Mouse (Mus musculus): Measurements from ENCODE around the gene Hoxc9. TPM values are rescaled to one million over a fixed set of nuclear protein-coding genes. Genes with fewer than 3 reads are reported as not detected.

Hoxc9 gene
- polyA plus RNA-seq, 1 experiment from 2014 or later = 7.4 TPM

DNA sequence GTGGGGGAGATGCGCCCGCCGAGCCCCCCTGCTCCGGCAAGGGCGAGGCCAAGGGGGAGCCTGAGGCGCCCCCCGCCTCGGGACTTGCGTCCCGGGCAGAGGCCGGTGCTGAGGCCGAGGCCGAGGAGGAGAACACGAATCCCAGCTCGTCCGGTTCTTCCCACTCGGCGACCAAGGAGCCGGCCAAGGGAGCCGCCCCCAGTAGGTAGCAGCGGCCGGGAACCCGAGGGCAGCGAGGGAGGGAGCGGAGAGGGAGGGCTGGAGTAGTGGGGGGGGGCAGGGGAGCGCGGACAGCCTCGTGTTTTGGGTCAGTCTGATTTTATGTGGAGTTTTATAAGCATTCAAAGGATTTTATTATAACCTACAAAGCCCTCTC, 21.2 kb upstream of the Hoxc9 start:
- Histone ChIP-seq H3K27ac (ENCODE audit: low read length) (peak overlapping the region; percentile 91), H3K36me3 (ENCODE audit: insufficient read depth, low read length) (no peaks in the 10 kb centered on the region), H3K9ac (replicated peaks; ENCODE audit: low read length) (peak overlapping the region; percentile 88), H3K9me3 (ENCODE audit: low read length) (no peaks in the 10 kb centered on the region), H3K4me3 (ENCODE audit: low read length) (peak overlapping the region; percentile 62), H3K4me1 (ENCODE audit: insufficient read depth, low read length) (peaks cover 35% of the 10 kb centered on the region), H3K27me3 (ENCODE audit: insufficient read depth, low read length) (peaks cover 59% of the 10 kb centered on the region), H3K4me2 (replicated peaks; ENCODE audit: low read depth, low read length) (peak overlapping the region; percentile 83)
- WGBS = under 1% methylated on average over 28 of the region's 28 CpGs
- ATAC-seq (ENCODE audit: low FRiP score, low TSS enrichment) = peak; percentile 20; the same call in 1 of the 2 replicates

DNA sequence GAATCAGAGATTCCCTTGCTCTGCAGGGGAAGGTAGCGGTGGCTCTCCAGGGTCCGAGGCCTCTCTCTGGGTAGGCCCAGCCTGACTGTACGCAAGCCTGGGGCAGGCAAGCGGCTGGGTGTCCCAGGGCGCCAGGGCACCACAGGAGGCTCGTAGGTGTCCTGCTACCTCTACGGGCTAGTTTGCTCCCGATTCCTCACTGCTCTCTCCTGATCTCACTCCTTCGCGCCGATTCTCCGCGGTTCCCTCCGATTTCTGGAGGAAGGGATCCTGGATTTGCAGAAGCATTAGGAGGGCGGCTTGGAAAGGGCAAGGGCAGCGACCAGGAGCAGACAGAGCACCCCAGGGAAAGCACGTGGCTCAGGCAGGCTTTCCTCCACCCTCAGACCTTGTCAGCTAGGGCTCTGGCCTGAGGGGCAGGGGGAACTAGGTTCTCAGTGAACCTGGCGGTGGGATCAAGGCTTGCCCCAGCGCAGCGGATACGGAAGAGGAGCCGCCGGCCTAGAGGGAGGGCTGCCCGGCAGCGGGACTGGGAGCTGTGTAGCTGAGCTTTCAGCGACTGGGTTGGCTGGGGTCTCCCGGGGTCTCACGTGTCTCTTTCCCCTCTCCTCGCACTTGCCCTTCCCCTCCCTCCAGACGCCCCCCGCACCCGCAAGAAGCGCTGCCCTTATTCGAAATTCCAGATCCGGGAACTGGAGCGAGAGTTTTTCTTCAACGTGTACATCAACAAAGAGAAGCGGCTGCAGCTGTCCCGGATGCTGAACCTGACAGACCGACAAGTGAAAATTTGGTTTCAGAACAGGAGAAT, 20.2 kb upstream of the Hoxc9 start:
- under 1% methylated on average over 39 of the region's 40 CpGs for WGBS
- Histone ChIP-seq H3K4me2 (replicated peaks; ENCODE audit: low read depth, low read length) (peak overlapping the region; percentile 83), H3K9me3 (ENCODE audit: low read length) (no peaks in the 10 kb centered on the region), H3K36me3 (ENCODE audit: insufficient read depth, low read length) (no peaks in the 10 kb centered on the region), H3K4me3 (ENCODE audit: low read length) (peak overlapping the region; percentile 62), H3K27ac (ENCODE audit: low read length) (peak overlapping the region; percentile 91), H3K4me1 (ENCODE audit: insufficient read depth, low read length) (peaks cover 43% of the 10 kb centered on the region), H3K27me3 (ENCODE audit: insufficient read depth, low read length) (peaks cover 50% of the 10 kb centered on the region), H3K9ac (replicated peaks; ENCODE audit: low read length) (peak overlapping the region; percentile 88)
- peak; percentile 23; the same call in 1 of the 2 replicates for ATAC-seq (ENCODE audit: low FRiP score, low TSS enrichment)

DNA sequence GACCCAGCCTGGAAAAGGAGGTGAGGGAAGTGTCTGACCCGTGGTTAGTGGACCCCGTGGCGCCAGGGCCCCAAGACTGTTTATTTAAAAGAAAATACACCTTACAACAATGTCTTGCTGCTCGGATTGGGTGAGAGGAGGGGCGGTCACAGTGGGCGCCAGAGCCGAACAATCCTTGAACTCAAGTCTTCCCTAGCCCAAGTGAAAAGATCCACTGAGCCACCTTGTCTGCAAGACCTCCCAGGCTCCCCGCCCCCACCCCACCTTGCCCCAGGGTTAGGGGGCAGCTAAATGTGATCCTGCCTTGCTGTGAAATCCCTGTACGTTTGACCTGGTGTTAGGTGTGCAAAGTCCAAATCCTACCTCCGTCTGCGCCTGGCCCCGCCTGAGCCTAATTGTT, 19.3 kb upstream of the Hoxc9 start:
- H3K27me3 ChIP-seq (ENCODE audit: insufficient read depth, low read length) = peaks cover 44% of the 10 kb centered on the region
- peak overlapping the region; percentile 88 for H3K9ac ChIP-seq (replicated peaks; ENCODE audit: low read length)
- 0 out of 2 replicates have a peak, but pooled peaks have one; percentile 5 for ATAC-seq (ENCODE audit: low FRiP score, low TSS enrichment)
- WGBS = 12% methylated on average over 12 of the region's 12 CpGs
- H3K9me3 ChIP-seq (ENCODE audit: low read length) = no peaks in the 10 kb centered on the region
- peak overlapping the region; percentile 91 for H3K27ac ChIP-seq (ENCODE audit: low read length)
- peaks cover 46% of the 10 kb centered on the region for H3K4me1 ChIP-seq (ENCODE audit: insufficient read depth, low read length)
- peak overlapping the region; percentile 62 for H3K4me3 ChIP-seq (ENCODE audit: low read length)
- H3K36me3 ChIP-seq (ENCODE audit: insufficient read depth, low read length) = no peaks in the 10 kb centered on the region
- peak overlapping the region; percentile 83 for H3K4me2 ChIP-seq (replicated peaks; ENCODE audit: low read depth, low read length)

DNA sequence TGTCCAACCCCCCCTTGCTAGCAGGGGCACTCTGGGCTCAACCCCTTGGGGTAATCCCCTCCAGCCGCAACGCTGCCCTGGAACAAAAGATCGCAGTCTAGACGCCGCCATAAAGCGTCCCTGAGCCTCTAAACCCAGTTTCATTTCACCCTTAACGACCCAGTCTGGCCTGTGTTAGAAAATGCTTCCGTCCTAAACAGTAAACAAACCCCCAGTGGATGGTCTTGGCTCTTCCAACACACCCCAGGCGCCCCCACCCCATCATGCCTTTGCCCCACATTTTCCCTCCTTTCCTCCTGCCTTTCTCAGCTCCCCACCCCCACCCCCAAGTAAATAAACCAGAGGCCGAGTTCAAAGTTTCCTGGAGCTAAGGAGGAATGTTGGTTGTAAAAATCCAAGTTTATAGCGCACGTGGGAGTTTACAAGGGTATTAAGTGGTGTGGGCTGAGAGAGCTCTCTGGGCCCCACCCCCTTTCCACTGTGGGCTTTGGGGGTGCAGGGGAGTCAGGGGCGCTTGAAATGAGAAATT, 16.5 kb upstream of the Hoxc9 start:
- Histone ChIP-seq H3K9me3 (ENCODE audit: low read length) (no peaks in the 10 kb centered on the region), H3K27me3 (ENCODE audit: insufficient read depth, low read length) (peaks cover 27% of the 10 kb centered on the region; the same call in 1 of the 2 replicates), H3K4me3 (ENCODE audit: low read length) (peak overlapping the region; percentile 38), H3K4me1 (ENCODE audit: insufficient read depth, low read length) (peaks cover 52% of the 10 kb centered on the region), H3K27ac (ENCODE audit: low read length) (peak overlapping the region; percentile 95), H3K9ac (replicated peaks; ENCODE audit: low read length) (peak overlapping the region; percentile 70), H3K36me3 (ENCODE audit: insufficient read depth, low read length) (no peaks in the 10 kb centered on the region), H3K4me2 (replicated peaks; ENCODE audit: low read depth, low read length) (peak overlapping the region; percentile 47)
- WGBS = under 1% methylated on average over 13 of the region's 13 CpGs
- peak; percentile 55 for ATAC-seq (ENCODE audit: low FRiP score, low TSS enrichment)

DNA sequence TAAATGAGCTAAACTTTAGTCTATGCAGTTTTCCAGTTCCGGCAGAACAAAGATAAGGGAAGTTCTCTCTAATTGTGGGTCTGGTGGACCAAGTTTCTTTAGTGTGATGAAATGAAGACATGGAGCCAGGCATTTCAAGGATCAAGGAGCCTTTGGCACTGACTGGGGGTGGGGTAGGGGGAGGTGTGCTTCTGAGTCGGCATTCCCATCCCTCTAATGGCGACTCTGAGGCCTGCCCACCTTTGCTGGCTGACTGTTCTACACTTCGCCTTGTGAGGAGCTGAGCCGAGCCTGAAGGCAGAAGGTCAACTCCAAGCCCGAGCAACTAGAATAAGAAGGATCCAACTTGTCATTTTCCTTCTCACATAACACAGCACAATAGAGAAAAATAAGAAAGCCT, 14.5 kb upstream of the Hoxc9 start:
- Histone ChIP-seq H3K4me1 (ENCODE audit: insufficient read depth, low read length) (peaks cover 43% of the 10 kb centered on the region), H3K9ac (replicated peaks; ENCODE audit: low read length) (peak overlapping the region; percentile 66), H3K4me3 (ENCODE audit: low read length) (peak overlapping the region; percentile 35), H3K4me2 (replicated peaks; ENCODE audit: low read depth, low read length) (peak overlapping the region; percentile 47), H3K27ac (ENCODE audit: low read length) (peak overlapping the region; percentile 94), H3K9me3 (ENCODE audit: low read length) (no peaks in the 10 kb centered on the region), H3K36me3 (ENCODE audit: insufficient read depth, low read length) (no peaks in the 10 kb centered on the region), H3K27me3 (ENCODE audit: insufficient read depth, low read length) (peaks cover 26% of the 10 kb centered on the region; the same call in 1 of the 2 replicates)
- WGBS = 7% methylated on average over 6 of the region's 6 CpGs
- ATAC-seq (ENCODE audit: low FRiP score, low TSS enrichment) = no peak

DNA sequence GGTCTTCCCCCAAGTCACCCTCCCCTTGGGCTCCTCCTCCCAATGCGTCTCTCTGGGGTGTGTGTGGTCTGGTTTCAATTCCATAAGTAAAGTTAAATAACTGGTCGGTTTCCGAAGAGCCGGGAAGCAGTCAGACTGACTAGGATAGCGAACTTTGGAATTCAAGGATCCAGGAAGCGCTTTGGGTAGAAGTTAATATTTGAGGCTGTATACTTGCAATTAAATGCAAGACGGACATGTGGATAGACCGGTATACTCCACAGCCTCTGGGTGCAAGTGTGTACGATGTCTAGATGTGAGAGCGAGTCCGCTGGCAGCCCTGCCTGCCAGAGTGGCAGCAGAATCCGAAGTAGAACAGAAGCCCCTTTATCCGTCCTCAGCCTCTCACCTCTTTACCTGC, 13.7 kb upstream of the Hoxc9 start:
- no peaks in the 10 kb centered on the region for H3K36me3 ChIP-seq (ENCODE audit: insufficient read depth, low read length)
- WGBS = 7% methylated on average over 13 of the region's 13 CpGs
- peaks cover 35% of the 10 kb centered on the region for H3K4me1 ChIP-seq (ENCODE audit: insufficient read depth, low read length)
- H3K9me3 ChIP-seq (ENCODE audit: low read length) = no peaks in the 10 kb centered on the region
- no peak for ATAC-seq (ENCODE audit: low FRiP score, low TSS enrichment)
- H3K27ac ChIP-seq (ENCODE audit: low read length) = peak overlapping the region; percentile 92
- H3K27me3 ChIP-seq (ENCODE audit: insufficient read depth, low read length) = peaks cover 21% of the 10 kb centered on the region; the same call in 1 of the 2 replicates
- peak overlapping the region; percentile 84 for H3K4me2 ChIP-seq (replicated peaks; ENCODE audit: low read depth, low read length)
- H3K4me3 ChIP-seq (ENCODE audit: low read length) = peak overlapping the region; percentile 65
- H3K9ac ChIP-seq (replicated peaks; ENCODE audit: low read length) = peak overlapping the region; percentile 79

DNA sequence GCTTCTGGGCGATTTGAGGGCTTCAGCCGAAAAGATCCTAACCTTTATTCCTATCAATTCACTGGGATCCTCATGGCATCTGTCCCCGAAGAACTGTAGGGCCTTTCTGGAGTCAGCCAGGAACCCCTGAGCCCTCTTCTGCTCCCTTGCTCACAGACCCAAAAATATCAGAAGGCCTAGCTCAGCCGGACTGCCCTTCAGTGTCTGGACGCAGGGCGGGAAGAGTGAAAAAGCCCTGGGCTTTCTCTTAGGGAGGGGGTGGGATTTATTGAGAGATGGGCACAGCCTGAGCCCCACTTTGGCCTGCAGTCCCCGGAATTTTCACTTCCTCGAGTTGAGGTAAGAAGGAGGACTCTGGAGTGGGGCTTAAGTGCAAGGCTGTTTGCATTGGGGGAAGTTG, 13.0 kb upstream of the Hoxc9 start:
- Histone ChIP-seq H3K9me3 (ENCODE audit: low read length) (no peaks in the 10 kb centered on the region), H3K4me1 (ENCODE audit: insufficient read depth, low read length) (peaks cover 27% of the 10 kb centered on the region), H3K9ac (replicated peaks; ENCODE audit: low read length) (peak overlapping the region; percentile 79), H3K27ac (ENCODE audit: low read length) (peak overlapping the region; percentile 92), H3K4me3 (ENCODE audit: low read length) (peak overlapping the region; percentile 65), H3K27me3 (ENCODE audit: insufficient read depth, low read length) (peaks cover 15% of the 10 kb centered on the region; the same call in 1 of the 2 replicates), H3K36me3 (ENCODE audit: insufficient read depth, low read length) (no peaks in the 10 kb centered on the region), H3K4me2 (replicated peaks; ENCODE audit: low read depth, low read length) (peak overlapping the region; percentile 84)
- 13% methylated on average over 8 of the region's 8 CpGs for WGBS
- no peak for ATAC-seq (ENCODE audit: low FRiP score, low TSS enrichment)

DNA sequence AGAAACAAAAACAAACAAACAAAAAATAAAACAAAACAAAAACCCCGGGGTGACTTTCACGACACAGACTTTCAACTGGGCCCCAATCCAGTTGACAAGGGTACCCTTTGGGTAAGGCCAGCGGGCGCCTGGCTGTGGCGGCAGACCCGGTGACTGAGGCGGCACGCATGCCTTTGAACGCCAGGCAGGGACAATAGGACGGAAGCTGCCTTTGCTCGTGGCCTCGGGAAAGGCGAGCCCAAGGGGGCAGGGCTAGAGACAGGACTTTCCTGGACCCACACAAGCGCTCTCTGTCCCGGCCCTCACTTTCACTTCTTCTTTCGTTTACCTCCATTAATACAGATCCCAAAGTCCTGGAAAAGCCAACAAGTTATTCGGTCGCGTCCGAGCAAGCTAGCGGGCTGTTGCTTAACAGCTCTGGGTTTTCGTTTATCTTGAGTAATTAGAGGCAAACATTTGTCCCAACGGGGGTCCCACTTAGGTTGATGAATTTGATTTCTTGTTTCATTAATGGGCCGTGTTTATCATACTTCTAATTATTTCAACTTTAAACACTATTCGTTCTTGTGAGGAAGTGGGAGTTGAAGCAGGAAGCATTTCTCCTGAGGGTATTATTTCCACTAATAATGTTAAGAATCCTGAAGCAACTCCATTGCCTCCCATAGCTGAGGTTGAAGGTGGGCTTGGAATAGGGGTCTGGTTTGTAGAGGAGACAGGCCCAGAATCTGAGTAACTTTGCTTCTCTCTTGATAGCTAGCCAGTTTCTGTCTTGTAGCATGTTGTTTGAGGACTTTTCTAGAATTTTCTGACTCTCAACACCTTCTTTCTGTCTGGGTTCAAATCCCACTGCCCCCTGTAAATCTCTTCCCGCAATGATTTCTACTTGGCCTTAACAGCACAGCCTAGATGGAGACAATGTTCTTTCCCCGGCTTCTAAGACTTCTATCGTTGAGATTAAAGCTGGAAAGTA, 12.3 kb upstream of the Hoxc9 start:
- Histone ChIP-seq H3K4me3 (ENCODE audit: low read length) (peak overlapping the region; percentile 65), H3K27ac (ENCODE audit: low read length) (peak overlapping the region; percentile 92), H3K4me1 (ENCODE audit: insufficient read depth, low read length) (peaks cover 22% of the 10 kb centered on the region; the same call in 1 of the 2 replicates), H3K4me2 (replicated peaks; ENCODE audit: low read depth, low read length) (peak overlapping the region; percentile 84), H3K36me3 (ENCODE audit: insufficient read depth, low read length) (no peaks in the 10 kb centered on the region), H3K9ac (replicated peaks; ENCODE audit: low read length) (peak overlapping the region; percentile 79), H3K9me3 (ENCODE audit: low read length) (no peaks in the 10 kb centered on the region), H3K27me3 (ENCODE audit: insufficient read depth, low read length) (peaks cover 20% of the 10 kb centered on the region)
- WGBS = 4% methylated on average over 28 of the region's 28 CpGs
- peak; percentile 25; the same call in 1 of the 2 replicates for ATAC-seq (ENCODE audit: low FRiP score, low TSS enrichment)
